Mouse (Mus musculus): ENCODE results near the gene Ewsr1.
A peak's percentile ranks its signal among the peaks of the same experiment; 100 is the strongest.

The Ewsr1 gene

GRCm38 (mm10) chr11:5098736-5099542 lies at the start of gene Ewsr1, which contains the start of gene Rhbdd3:
Gene Ewsr1, minus strand, starts transcription at chr11:5099266.
Gene Rhbdd3, plus strand, starts transcription at chr11:5098926.
- peak; percentile 94 for DNase-seq (ENCODE audit: low read depth, low spot score)

DNA sequence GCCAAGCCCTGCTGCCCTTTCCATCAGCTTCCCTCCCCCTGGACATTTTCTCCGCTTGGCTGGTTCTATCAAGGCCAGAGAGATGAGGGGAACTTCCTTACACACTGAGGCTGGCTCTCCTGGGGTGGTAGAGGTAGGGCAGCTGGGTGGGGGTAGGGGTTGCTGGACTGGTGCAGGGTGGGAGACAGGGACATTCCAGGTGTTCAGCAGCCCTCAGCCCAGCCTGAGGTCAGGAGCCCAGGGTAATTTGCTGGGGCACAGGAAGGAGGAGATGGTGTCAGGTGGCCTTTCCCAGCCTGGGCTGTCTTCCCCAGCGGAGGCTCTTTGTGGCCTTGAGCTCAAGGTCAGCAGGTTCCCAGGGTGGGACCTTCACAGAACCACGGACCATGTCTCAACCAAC lies 46.5 kb upstream of the Ewsr1 start:
- DNase-seq (ENCODE audit: low read depth, low spot score) = no peak

DNA sequence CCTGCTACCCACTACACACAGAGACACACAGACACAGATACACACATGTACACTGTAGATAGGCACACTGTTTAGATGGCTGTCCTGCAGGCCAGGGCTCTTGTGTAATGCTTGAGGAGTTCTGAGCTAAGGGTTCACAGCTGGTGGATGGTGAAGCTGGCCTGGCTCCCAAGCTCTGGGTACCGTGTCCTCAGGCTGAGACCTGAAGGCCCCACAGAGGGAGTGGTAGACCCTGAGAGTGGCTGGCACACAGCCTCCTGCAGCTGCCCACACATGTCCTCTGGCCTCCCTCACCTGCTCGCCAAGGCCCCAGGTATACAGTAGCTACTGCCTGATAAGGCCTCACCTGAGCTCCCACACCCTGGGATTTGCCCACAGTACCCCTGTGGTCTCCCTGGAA lies 42.9 kb upstream of the Ewsr1 start:
- no peak for DNase-seq (ENCODE audit: low read depth, low spot score)

DNA sequence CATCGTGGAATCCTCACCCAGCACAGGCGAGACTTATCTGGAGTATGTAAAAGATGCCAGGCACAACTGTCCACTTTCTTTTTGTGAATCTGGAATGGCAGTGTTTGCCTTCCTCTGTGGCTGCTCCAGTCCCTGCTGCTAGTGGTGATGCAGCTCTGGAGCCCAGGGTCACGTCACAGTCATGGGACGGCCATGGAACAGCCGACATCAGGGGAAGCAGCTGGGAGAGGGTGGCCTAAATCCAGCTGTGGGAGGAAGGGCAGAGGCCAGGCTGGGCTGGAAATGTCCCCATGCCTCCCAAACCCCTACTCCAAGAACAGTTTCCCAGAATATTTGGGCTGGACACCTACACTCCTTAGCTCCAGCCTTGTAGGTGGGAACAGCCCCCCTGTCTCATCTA lies 42.2 kb upstream of the Ewsr1 start:
- DNase-seq (ENCODE audit: low read depth, low spot score) = no peak

GRCm38 (mm10) chr11:5140619-5141018 lies 41.6 kb upstream of the Ewsr1 start:
- no peak for DNase-seq (ENCODE audit: low read depth, low spot score)

DNA sequence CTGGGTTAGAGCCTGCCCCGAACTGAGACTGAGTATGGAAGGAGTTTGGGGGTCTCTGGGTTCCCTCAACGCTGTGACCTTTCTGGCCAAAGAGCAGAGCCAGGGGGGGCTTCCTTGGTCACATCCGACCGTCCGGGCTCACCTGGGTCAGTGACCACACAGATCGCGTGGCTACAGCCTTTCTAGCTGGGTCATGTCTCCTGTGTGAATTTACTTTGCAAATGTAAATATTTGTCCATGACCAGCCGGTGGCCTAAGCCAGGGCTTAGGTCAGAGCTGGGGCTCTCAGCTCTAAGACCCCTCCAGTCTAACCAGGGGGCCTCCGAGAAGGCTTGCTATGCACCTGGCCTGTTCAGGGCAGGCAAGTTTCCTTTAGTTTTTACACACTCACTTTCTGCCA lies 40.3 kb upstream of the Ewsr1 start:
- DNase-seq (ENCODE audit: low read depth, low spot score) = no peak

GRCm38 (mm10) chr11:5138642-5139041 lies 39.6 kb upstream of the Ewsr1 start:
- no peak for DNase-seq (ENCODE audit: low read depth, low spot score)

DNA sequence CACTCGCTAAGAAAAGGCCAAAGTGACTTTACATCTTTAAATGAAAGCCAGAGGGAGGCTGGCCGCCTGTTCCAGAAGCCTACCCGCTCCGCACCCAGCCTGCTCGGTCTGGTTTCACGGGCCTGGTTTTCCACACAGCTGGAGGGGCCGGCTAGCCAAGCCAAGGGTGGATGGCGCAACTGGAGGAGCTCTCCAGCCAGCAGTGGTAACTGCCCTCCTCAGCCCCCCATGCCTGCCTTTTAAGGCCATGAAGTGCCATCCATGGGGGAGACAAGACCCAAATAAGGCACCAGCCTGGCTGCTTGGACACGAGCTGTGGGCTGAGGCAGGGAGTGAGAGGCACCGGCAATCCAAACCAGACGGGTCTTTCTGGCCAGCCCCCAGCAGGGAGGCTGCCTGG lies 36.8 kb upstream of the Ewsr1 start:
- DNase-seq (ENCODE audit: low read depth, low spot score) = no peak

- DNase-seq (ENCODE audit: low read depth, low spot score) = no peak
These were observed 33.7 kb upstream of the Ewsr1 start for GRCm38 (mm10) chr11:5132751-5133150.

DNA sequence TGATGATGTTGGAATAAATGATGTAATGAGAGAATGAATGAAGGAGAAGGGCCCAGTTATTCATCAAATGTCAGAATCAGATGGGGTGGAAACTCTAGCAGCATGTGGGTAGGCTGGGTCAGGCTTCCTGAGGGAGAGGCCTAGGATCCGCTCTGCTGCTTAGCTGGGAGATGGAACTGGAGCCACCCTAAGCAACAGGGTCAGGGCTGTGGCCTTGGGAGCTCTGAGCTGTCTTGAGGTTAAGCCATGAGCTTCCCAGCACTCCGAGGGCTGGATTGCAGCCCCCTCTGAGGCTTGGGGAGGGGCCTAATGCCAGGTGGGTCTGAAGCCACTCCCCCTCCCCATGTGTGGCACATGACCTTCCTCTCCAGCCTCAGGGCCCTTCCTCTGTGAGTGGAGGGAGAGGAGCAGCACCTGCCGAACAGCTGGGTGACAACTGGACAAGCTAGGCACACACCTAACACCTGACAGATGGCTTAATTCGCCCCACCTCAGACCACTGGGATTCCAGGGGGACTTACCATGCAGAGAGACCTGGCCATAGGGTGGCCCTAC lies 31.1 kb upstream of the Ewsr1 start:
- DNase-seq (ENCODE audit: low read depth, low spot score) = peak; percentile 38

DNA sequence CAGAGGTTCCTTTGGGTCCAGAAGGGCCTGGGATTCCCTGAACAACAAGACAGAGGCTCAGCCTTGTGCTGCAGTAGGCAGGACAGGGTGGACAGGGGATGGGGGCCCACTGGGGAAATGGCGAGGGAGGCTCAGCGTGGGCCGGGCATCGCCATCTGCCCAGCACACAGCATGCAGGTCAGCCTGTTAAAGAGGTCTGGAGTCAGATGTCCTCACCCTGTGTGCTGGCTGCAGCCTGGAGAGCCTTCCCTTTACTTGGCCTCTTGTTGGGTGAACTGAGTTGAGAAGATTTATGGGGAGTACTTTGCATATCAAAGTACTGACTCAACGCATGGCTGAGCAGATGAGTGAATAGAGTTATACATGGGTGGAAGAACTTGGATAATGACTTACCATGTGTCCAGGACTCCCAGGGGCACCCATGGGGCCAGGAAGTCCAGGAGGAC lies 30.0 kb upstream of the Ewsr1 start:
- no peak for DNase-seq (ENCODE audit: low read depth, low spot score)

DNA sequence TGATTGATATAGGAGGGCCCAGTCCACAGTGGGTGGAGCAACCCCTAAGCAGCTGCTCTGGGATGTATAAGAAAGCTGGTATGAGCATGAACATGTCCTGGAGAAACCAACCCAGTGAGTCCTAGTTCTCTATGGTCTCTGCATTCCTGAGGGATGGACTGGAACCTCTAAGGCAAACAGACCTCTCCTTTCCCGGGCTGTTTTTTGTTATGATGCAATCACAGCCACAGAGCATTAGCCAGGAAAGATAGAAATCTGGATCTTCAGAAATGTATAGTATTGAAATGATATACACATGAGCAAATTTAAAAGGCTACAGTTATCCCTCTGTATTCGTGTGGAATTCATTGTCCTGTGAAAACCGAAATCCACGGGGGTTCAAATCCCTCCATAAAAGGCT lies 26.6 kb upstream of the Ewsr1 start:
- no peak for DNase-seq (ENCODE audit: low read depth, low spot score)

GRCm38 (mm10) chr11:5114931-5115581 lies 16.0 kb upstream of the Ewsr1 start:
- peak; percentile 95 for DNase-seq (ENCODE audit: low read depth, low spot score)

- DNase-seq (ENCODE audit: low read depth, low spot score) = no peak
These were observed 14.6 kb upstream of the Ewsr1 start for GRCm38 (mm10) chr11:5113645-5114044.

GRCm38 (mm10) chr11:5109441-5109840 lies 10.4 kb upstream of the Ewsr1 start:
- no peak for DNase-seq (ENCODE audit: low read depth, low spot score)

DNA sequence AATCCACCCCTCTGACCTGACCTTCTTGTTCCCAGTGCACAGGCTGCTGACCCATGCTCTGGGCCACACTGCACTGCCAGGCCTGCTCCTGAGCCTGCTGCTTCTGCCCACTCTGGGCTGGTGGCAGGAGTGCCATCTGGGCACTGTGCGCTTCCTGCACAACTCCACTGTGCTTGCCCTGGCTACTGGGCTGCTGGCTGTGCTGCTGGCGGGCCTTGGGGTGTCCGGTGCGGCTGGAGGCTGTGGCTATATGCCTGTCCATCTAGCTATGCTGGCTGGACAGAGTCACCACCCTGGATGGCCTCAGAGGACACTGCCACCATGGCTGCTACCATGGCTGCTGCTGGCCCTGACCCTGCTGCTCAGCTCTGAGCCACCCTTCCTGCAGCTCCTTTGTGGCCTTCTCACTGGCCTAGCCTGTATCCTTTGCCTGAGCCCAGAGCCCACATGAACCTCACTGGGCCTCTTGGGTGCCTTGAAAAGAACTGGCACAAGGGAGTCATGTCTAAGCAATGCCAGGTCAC lies 5.0 kb upstream of the Ewsr1 start:
- no peak for DNase-seq (ENCODE audit: low read depth, low spot score)

DNA sequence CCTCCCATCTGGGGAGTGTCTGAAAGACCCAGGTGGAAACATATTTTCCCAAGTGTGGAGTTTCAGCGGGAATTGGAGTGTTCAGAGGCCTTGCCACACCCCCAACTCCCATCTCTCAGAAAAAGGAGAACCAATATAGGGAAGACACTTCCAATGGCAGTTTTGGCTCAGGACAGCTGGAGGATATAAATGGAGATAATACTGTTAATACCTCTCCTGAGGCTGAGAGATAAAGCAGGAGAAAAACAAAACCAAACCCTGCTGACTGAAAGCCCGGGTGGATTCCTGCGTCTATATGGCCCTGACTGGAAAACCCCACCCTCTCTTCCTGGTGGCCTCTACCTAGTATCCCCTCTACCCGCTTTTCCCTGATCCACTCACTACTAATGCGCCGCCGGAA lies 3.3 kb upstream of the Ewsr1 start:
- no peak for DNase-seq (ENCODE audit: low read depth, low spot score)

- no peak for DNase-seq (ENCODE audit: low read depth, low spot score)
These were observed 2.6 kb upstream of the Ewsr1 start for GRCm38 (mm10) chr11:5101641-5102040.

GRCm38 (mm10) chr11:5100801-5101200 lies 1.7 kb upstream of the Ewsr1 start:
- peak; percentile 40 for DNase-seq (ENCODE audit: low read depth, low spot score)

DNA sequence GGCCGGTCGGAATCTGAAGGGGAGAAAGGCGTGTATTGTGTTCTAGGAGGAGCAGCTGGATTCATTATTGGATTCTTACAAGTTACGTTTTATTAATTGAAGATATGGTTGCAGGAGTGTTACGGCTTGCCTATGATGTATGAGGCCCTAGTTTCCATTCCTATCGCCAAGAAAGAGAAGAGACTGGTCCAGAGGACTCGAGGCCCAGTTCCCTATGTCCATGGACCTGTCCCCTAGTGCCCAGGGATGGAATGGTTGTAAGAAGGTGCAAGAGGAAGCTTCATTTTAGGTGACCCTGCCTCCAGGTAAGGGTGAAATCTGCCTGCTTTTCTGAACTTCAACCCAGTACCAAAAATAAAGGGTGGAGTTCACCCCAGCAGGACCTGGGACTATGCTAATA lies 1.2 kb upstream of the Ewsr1 start:
- DNase-seq (ENCODE audit: low read depth, low spot score) = peak; percentile 41

GRCm38 (mm10) chr11:5099576-5100183 lies 614 bp upstream of the Ewsr1 start:
- DNase-seq (ENCODE audit: low read depth, low spot score) = peak; percentile 87
